Mouse (Mus musculus) ES-E14 (cell line): ENCODE data around the gene Rom1.

Source experiments
- CHD2 ChIP-seq: IDR thresholded peaks from 2 replicates; pipeline ENCODE4 v1.6.1; 2014; ENCODE audit warnings: mild to moderate bottlenecking, low read depth, low read length, inconsistent platforms
- HCFC1 ChIP-seq: IDR thresholded peaks from 2 replicates; pipeline ENCODE4 v1.6.1; 2012; ENCODE audit warnings: low read length, inconsistent platforms, borderline replicate concordance; ENCODE audit not compliant: insufficient read depth
- ZC3H11A ChIP-seq: IDR thresholded peaks from 2 replicates; pipeline ENCODE4 v1.6.1; 2012; ENCODE audit warnings: low read depth, mild to moderate bottlenecking, inconsistent platforms, low read length, borderline replicate concordance

DNA sequence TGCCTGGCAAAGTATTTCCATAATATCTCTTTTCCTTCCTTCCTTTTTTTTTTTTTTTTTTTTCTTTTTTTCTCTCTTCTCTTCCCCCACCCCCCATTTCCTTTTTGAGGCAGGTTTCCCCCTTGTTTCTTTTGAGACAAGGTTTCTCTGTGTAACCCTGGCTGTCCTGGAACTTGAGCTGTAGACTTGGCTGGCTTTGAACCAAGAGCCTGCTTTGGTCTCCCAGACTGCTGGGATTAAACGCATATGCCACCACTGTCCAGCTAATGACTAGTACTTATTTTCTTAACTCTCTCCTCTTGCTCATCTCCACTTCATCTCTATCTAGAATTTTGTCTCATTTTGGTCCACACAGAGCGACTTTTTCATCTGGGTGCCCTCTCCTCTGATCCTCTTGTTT, 13.9 kb upstream of the Rom1 start:
- no peak for TF ChIP-seq ZC3H11A
- TF ChIP-seq CHD2, result no peak
- TF ChIP-seq HCFC1, result no peak
